Mouse (Mus musculus) spleen, postnatal 4 days (tissue): Measurements from ENCODE around the gene Ptpn5.

ENCODE experiments used
- DNase-seq, 2 experiments: peaks; one replicate each; pipeline ENCODE4 v3.0.0; 2022; ENCODE audit warnings: low spot score in 2 of 2

Ptpn5 gene

DNA sequence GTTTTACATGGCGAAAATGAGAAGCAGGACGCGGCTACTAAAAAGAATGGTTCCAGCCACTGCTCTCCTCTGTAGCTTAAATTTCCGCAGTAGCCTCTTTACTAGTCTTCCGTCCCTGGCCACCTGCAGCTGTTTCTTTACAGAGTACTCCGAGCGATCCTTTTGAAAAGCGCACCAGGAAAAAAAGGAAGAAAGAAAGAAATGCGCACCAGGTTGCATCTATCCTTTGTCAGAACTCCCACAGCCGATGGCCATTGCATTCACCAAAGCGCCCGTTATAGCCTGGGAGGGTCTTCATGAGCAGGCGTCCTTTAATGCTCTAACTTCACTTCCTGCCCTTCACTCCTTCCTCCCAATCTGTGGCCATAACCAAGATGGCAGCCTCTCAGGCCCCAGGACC, at the start of gene Ptpn5:
TSS of gene Ptpn5 (minus strand) at position 354 of the 400 bp plus-strand sequence.
- no peak for DNase-seq

DNA sequence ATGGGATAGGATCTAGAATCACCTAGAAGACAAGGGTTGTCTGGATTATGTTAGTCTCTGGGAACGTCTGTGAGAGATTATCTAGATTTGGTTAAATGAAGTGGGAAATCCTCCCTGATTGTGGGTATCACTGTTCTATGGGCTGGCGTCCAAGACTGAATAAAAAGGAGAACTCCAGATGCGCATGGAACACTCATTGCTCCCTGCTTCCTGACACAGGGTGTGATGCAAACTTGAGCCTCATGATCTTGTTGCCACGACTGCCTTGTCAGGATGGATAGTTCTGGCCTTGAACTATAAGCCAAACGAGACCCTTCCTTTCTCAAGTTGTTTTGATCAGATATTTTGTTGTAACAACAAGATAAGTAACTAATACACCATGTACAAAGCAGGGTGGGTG, 37.3 kb upstream of the Ptpn5 start:
- DNase-seq = no peak

GRCm38 (mm10) chr7:47165028-47165427, 31.5 kb upstream of the Ptpn5 start:
- peak in 1 of 2 experiments; percentile 30 for DNase-seq

- DNase-seq = no peak
Measured at GRCm38 (mm10) chr7:47163203-47163602, 29.7 kb upstream of the Ptpn5 start.

DNA sequence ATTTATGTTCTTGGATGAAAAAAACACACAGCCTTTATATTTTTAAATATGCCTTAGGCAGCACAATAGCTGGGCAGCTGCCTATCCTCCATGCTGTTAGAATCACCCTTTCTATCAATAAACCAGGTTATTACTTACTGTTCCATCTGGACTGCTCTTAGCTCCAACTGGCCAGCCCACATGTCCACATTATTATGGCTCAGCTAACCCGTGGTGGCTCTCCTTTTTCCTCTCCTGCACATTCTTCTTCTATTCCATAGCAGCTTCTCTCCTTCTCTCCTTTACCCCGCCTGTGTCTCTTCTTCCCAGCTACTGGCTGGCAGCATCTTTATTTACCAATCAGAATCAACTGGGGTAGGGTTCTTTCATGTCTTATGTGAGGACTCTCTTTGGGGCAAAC, 25.0 kb upstream of the Ptpn5 start:
- DNase-seq = peak in 1 of 2 experiments; percentile 43

DNA sequence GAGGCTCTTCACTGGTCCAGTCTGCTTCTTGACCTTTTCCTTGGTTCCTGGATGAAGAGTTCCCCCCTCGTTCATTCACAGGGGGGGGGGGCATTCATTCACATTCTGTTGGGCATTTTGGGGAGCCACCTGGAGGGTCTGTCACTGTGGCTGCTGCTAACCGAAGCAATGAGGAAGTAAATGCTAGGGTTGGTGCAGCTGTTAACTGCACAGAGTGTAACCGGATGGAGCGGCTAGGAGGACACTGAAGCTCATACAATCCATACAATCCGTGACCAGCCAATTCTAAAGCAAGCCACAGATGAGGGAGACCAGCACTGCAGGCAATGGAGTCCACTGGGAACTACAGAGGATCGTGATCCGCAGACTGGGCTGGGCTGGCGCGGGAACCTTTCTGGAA, 24.3 kb upstream of the Ptpn5 start:
- peak in 1 of 2 experiments; percentile 59 for DNase-seq

GRCm38 (mm10) chr7:47155849-47156248, 22.4 kb upstream of the Ptpn5 start:
- DNase-seq = peak in 1 of 2 experiments; percentile 4

- DNase-seq = peak in 1 of 2 experiments; percentile 62
Measured at GRCm38 (mm10) chr7:47155396-47155795, 21.9 kb upstream of the Ptpn5 start.

- DNase-seq = peak in 1 of 2 experiments; percentile 24
Measured at GRCm38 (mm10) chr7:47150420-47151061, 17.1 kb upstream of the Ptpn5 start.

DNA sequence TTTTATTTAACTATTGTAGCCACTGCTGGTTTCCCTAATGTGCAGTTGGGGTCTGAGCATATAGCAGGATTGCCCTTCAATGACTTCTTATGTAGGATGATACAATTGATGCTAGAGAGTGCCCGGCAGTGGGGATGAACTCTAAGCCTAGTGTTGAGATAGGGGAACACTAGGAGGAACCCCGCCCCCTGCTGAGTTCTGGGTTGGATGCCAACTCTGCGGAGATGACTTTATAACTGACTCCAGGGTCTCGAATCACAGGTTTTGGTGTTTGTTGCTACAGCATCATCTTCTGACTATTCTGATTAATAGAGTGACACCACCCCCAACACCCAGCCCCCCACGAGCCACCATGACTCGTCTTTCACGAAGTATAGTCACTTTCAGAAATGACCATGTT, 14.8 kb upstream of the Ptpn5 start:
- no peak for DNase-seq

DNA sequence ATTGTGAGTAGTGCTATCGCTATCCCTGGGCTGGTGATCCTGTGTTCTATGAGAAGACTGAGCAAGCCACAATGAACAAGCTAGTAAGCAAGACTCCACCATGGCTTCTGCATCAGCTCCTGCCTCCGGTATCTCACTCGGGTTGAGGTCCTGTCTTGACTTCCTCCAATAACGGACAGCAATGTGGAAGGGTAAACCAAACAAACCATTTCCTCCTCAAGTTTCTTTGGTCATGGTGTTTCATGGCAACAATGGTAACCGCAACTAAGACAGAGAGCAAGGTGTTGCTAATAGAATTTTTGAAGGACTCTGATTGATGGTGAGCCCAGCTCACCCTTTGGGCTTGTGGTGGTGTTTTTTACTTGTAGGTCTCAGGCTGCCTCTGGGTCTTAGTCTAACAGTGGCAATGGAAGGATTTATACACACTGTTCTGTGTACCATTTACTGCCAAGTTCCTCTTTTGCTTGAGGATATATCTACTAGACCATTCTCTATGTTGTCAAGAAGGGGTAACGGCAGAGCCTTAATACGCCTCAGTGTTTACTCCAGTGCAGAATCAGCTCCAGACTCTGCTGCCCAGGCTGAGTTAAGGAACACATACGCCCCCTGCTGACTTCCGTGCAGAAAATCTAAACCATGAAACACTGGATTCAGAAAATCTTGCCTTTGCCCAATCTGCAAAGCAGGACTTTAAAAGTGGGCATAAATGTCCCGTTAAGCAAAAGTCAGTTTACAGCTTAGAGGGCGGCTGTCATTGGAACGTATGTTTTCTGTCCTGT, 12.7 kb upstream of the Ptpn5 start:
- DNase-seq = peak; percentile 26 to 71

DNA sequence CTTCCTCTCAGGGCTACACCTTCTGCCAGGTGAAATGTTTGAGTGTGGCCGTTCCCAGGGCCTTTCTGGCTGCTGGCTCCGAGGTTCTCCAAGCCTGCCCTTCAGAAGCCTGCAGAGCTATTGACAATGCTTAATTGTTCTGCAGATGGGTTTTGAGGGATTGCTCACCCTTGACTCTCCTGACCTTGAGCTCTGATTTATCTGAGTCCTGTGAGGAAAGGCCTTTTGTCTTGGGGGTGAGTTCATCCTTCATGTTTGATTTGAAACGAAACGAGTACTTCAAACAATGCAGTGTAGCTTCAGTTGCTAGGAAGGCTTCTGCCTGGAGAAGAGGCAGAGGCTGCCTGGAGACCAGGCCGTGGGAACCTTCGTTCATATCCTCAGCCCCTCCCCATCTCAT, 10.8 kb upstream of the Ptpn5 start:
- no peak for DNase-seq

- no peak for DNase-seq
Measured at GRCm38 (mm10) chr7:47139823-47140325, 6.4 kb upstream of the Ptpn5 start.

DNA sequence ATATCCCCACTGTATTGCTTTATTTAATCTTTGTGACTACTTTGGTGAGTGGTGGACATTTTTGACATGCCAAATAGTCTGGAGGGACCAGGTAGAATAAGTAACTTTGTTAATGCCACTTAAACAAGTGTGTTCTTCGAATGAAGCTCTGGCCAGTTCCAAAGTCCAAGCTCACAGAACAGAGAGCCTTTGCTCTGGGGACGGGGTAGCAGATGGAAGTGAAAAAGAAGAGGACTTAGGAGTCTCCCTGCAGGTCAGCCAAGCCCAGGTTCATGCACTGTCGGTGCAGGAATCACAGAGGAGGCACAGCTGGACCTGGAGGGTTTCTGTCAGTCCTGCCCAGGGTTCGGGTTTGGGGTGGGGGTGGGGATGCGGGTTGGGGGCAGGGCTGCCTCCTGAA, 1.1 kb upstream of the Ptpn5 start:
- no peak for DNase-seq

GRCm38 (mm10) chr7:47132931-47133260, 588 bp downstream of the Ptpn5 start:
- no peak for DNase-seq

DNA sequence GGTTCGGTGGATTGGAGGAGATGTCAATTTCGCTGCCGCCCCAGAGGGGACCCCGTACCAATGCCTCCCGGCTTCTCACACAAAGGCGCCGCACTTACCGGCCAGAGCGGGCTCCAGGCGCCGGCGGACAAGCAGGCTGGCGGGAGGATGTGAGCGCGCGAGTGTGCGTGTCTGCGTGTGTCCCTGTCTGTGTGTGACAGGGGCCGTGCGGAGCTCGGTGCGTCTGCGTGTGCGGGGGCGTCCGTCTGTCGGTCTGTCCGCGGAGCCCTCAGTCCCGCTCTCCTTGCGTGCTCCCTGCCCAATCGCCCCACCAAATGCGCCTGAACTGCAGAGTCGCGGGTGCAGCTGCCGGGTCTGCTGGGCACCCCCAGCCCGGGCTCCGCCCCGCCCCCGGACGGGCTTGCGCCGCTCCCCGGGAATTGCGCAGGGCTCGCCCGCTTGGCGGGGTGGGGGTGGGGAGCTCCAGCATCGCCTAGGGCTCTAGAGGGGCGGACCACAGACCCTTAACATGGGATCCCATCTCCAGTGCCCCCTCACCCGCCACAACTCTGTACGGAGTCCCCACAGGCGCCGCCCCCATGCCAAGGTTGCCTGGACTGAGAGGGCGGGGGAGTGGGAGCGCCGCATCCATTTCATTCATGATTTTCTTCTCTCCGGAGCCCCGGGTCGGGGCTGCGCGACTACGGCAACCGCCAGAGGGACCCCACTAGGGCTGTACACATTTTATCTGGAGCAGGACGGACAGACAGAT, 1.1 kb downstream of the Ptpn5 start:
- DNase-seq = no peak

DNA sequence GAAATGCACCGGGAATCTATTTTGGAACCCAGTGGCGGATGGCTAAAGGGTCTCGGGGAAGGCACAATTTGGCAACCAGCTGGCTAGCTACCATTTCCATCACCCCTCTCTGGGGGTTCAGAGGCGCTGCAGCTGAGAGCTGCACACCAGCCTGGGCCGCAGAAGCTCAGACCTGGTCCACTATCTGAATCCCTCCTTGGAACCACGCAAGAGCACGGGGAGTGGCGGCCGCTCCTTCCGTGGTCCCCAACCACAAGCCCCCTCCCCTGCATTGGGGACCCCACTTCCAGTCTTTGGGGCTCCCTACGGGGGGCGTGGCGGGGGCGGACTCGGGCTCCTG, 1.7 kb downstream of the Ptpn5 start:
- no peak for DNase-seq

DNA sequence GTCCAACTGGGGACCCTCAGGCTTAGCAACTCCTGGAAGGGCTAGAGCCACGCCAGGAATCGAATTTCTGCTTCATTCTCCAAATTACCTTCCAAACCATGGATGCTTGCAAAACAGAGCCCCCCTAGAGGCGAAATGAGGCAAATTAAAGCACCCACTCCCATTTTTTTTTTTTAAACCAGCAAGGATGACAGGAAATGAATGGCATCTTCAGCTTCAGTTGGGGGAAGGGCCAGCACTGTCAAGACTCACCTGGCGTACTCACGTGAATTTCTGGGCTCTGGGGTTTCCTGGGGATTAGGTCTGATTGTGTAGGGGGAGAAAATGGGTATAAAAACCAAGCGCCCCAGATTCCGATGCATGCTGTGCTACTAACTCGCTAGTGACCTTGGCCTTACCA, 2.2 kb downstream of the Ptpn5 start:
- no peak for DNase-seq

GRCm38 (mm10) chr7:47122026-47122425, 11.5 kb downstream of the Ptpn5 start:
- no peak for DNase-seq

DNA sequence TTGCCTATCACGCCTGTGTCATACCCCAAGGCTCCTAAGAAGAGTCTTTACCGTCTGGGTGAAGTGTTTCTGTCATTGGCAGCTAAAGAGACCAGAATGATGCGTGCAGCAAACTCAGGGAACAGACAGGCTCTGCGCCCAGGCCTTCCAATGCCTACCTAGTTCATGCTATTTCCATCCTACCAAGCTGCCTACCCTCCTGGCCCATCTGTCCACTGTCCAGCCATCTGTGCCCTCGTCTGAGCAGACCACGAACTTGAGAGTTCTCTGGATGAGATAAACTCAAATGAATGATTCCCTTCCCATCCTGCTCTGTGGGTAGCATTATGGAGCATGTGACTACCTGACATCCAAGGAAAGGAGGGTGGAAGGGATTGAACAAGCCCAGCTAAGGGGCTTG, 16.8 kb downstream of the Ptpn5 start:
- no peak for DNase-seq

DNA sequence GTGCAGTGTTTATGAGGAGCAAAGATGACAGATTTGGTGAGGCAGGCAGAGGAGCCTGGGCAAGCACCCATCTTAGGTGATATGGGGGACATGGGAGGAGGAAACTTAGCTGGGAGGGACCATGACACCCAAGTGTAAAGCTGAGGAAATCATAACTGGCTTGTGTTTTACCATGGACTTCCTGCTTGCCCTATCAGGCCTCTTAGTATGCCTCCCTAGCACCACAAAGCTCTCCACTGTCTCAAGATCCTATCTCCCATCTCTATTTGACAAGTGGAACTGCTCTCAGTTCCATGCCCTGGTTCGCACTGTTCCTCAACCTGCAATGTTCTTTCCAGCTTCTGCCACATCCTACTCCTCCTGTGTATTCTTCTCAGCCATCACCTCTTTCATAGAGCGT, 18.0 kb downstream of the Ptpn5 start:
- no peak for DNase-seq

DNA sequence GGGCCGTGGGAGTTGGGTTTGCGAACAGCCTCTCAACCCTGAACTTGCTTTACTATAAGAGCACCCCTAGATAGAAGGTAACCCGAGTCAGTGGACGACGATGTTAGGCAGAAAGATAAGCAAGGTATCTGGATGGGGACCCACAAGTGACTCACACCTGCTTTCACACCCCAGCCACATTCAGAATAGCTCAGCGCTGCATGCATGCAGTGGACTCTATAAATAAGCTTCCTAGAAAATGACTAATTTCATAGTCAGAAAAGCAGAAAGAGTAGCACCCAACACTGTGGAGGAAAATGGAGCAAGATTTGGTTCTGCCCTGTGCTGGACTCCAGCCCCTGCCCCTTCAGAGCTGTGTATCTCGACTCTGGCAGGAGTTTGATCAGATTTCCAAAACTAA, 20.1 kb downstream of the Ptpn5 start:
- no peak for DNase-seq

DNA sequence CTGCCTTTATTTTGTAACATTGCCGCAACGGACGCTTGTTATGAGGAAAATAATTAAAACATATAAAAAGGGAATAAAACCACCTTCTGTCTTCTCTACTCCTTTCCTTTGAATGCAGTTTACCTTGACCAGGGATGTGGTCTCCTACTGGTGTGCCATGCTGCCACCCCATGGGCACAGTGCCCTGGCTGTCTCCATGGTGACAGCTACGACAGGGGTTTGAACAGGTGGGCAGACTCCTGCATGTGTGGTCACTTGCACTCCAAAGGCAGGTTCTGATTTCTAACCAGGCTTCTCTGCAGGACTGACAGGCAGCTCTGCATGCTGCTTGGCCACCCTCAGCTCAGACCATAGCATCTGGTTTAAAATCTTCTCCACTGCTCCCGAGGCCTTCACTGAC, 21.4 kb downstream of the Ptpn5 start:
- DNase-seq = no peak
